Comparison of ENCODE assay signal across 8 mouse cellular contexts in genomic region chr9:56089778-56090520, GRCm38 (mm10). TPM values are rescaled to one million over a fixed set of nuclear protein-coding genes. Genes with fewer than 3 reads are reported as not detected.
DNase-seq lines count a peak whose midpoint lies in the region; ATAC-seq and TF ChIP-seq lines count a peak whose summit lies in the region.

Pstpip1 (plus strand) TSS chr9:56089962.

- no peak for TF ChIP-seq EP300 in heart, postnatal 0 days (IDR thresholded peaks at IDR 0.05; ENCODE audit: low read depth)
- no peak for TF ChIP-seq EP300 in stomach, postnatal 0 days (optimal IDR thresholded peaks at IDR 0.05)

- H3K36me3 ChIP-seq in forebrain, embryonic 14.5 days (ENCODE audit: control insufficient read depth, insufficient read depth, low read length): no peaks in the 10 kb centered on the region
- no peaks in the 10 kb centered on the region for H3K36me3 ChIP-seq in heart, postnatal 0 days (replicated peaks; ENCODE audit: control insufficient read depth, insufficient read depth, low read length)
- no peaks in the 10 kb centered on the region for H3K36me3 ChIP-seq in liver, embryonic 16.5 days (ENCODE audit: control insufficient read depth, insufficient read depth)
- no peaks in the 10 kb centered on the region for H3K36me3 ChIP-seq in neural tube, embryonic 12.5 days
- no peaks in the 10 kb centered on the region for H3K36me3 ChIP-seq in stomach, postnatal 0 days (ENCODE audit: control insufficient read depth, insufficient read depth, low read length)

- H3K4me1 ChIP-seq in forebrain, embryonic 14.5 days (ENCODE audit: control insufficient read depth, insufficient read depth, low read length): no peaks in the 10 kb centered on the region
- 0 out of 2 replicates have a peak, but pooled peaks cover 15% of the 10 kb centered on the region for H3K4me1 ChIP-seq in heart, postnatal 0 days (ENCODE audit: control insufficient read depth, insufficient read depth)
- H3K4me1 ChIP-seq in liver, embryonic 16.5 days (ENCODE audit: control insufficient read depth, low read depth, low read length): no peaks in the 10 kb centered on the region
- H3K4me1 ChIP-seq in neural tube, embryonic 12.5 days: peaks cover 9% of the 10 kb centered on the region; the same call in 1 of the 2 replicates
- H3K4me1 ChIP-seq in stomach, postnatal 0 days (replicated peaks; ENCODE audit: control insufficient read depth, insufficient read depth): peaks cover 10% of the 10 kb centered on the region

- no peak within 1 kb of the TSS; the same call in 1 of the 2 replicates for H3K9ac ChIP-seq in forebrain, embryonic 14.5 days (ENCODE audit: low read length)
- peak within 1 kb of the TSS; percentile 40 for H3K9ac ChIP-seq in heart, postnatal 0 days (replicated peaks; ENCODE audit: low read depth, low read length)
- peak within 1 kb of the TSS; percentile 40; the same call in 1 of the 2 replicates for H3K9ac ChIP-seq in liver, embryonic 16.5 days (ENCODE audit: low read depth, low read length)
- no peak within 1 kb of the TSS for H3K9ac ChIP-seq in neural tube, embryonic 12.5 days
- peak within 1 kb of the TSS; percentile 56 for H3K9ac ChIP-seq in stomach, postnatal 0 days (ENCODE audit: low read length)

- TF ChIP-seq CTCF in brain, embryonic 14.5 days (IDR thresholded peaks at IDR 0.05; ENCODE audit: borderline replicate concordance, extremely low read depth, insufficient read depth, insufficient read length): no peak
- no peak for TF ChIP-seq CTCF in heart, postnatal 0 days (IDR thresholded peaks at IDR 0.05; ENCODE audit: low read depth)
- no peak for TF ChIP-seq CTCF in stomach, postnatal 0 days (IDR thresholded peaks at IDR 0.05; ENCODE audit: low read depth)

- H3K9me3 ChIP-seq in forebrain, embryonic 14.5 days (replicated peaks; ENCODE audit: control insufficient read depth, low read length): no peaks in the 10 kb centered on the region
- no peaks in the 10 kb centered on the region for H3K9me3 ChIP-seq in heart, postnatal 0 days (replicated peaks; ENCODE audit: control insufficient read depth, low read length)
- no peaks in the 10 kb centered on the region for H3K9me3 ChIP-seq in liver, embryonic 16.5 days (replicated peaks; ENCODE audit: control insufficient read depth, low read length)
- no peaks in the 10 kb centered on the region for H3K9me3 ChIP-seq in neural tube, embryonic 12.5 days
- no peaks in the 10 kb centered on the region for H3K9me3 ChIP-seq in stomach, postnatal 0 days (ENCODE audit: control insufficient read depth, low read length)

- no peaks in the 10 kb centered on the region for H3K27me3 ChIP-seq in forebrain, embryonic 14.5 days (replicated peaks; ENCODE audit: control insufficient read depth, insufficient read depth, low read length)
- no peaks in the 10 kb centered on the region for H3K27me3 ChIP-seq in heart, postnatal 0 days (ENCODE audit: control insufficient read depth, insufficient read depth, low read length)
- no peaks in the 10 kb centered on the region for H3K27me3 ChIP-seq in liver, embryonic 16.5 days (ENCODE audit: control insufficient read depth, insufficient read depth, low read depth, low read length)
- no peaks in the 10 kb centered on the region for H3K27me3 ChIP-seq in neural tube, embryonic 12.5 days (replicated peaks)
- no peaks in the 10 kb centered on the region for H3K27me3 ChIP-seq in stomach, postnatal 0 days (ENCODE audit: control insufficient read depth, insufficient read depth, low read length)

- H3K4me2 ChIP-seq in forebrain, embryonic 14.5 days (ENCODE audit: low read length): peak within 1 kb of the TSS; percentile 22
- H3K4me2 ChIP-seq in heart, postnatal 0 days (ENCODE audit: low read depth, low read length): peak within 1 kb of the TSS; percentile 39
- H3K4me2 ChIP-seq in liver, embryonic 16.5 days (ENCODE audit: low read depth, low read length): no peak within 1 kb of the TSS
- H3K4me2 ChIP-seq in neural tube, embryonic 12.5 days (replicated peaks): peak within 1 kb of the TSS; percentile 16; the same call in 1 of the 2 replicates
- peak within 1 kb of the TSS; percentile 45 for H3K4me2 ChIP-seq in stomach, postnatal 0 days (replicated peaks; ENCODE audit: low read depth)

- H3K4me3 ChIP-seq in forebrain, embryonic 14.5 days (ENCODE audit: low read depth, low read length): no peak within 1 kb of the TSS
- peak within 1 kb of the TSS; percentile 25 for H3K4me3 ChIP-seq in heart, postnatal 0 days (ENCODE audit: low read depth, low read length)
- H3K4me3 ChIP-seq in liver, embryonic 16.5 days (ENCODE audit: low read depth, low read length): peak within 1 kb of the TSS; percentile 38
- H3K4me3 ChIP-seq in neural tube, embryonic 12.5 days: no peak within 1 kb of the TSS
- peak within 1 kb of the TSS; percentile 24 for H3K4me3 ChIP-seq in stomach, postnatal 0 days (ENCODE audit: low read depth, low read length)

- H3K27ac ChIP-seq in forebrain, embryonic 14.5 days (ENCODE audit: low read depth, low read length): peak within 1 kb of the TSS; percentile 1; the same call in 1 of the 2 replicates
- H3K27ac ChIP-seq in heart, postnatal 0 days (ENCODE audit: low read depth): peak within 1 kb of the TSS; percentile 72
- peak within 1 kb of the TSS; percentile 25; the same call in 1 of the 2 replicates for H3K27ac ChIP-seq in liver, embryonic 16.5 days (ENCODE audit: low read length)
- no peak within 1 kb of the TSS for H3K27ac ChIP-seq in neural tube, embryonic 12.5 days
- H3K27ac ChIP-seq in stomach, postnatal 0 days (replicated peaks): peak within 1 kb of the TSS; percentile 67

- DNase-seq in B cell, adult 2 months: peak; percentile 77 to 78
- DNase-seq in brain, embryonic 14.5 days (ENCODE audit: low read depth): peak; percentile 90
- DNase-seq in forebrain, embryonic 14.5 days (ENCODE audit: low spot score): peak; percentile 81
- DNase-seq in heart, postnatal 0 days (ENCODE audit: low spot score): peak; percentile 82
- peak; percentile 62 to 81 for DNase-seq in kidney, postnatal 25 days
- peak; percentile 78 for DNase-seq in stomach, postnatal 0 days (ENCODE audit: low spot score)

- WGBS in forebrain, embryonic 14.5 days: 28% methylated on average over 22 of the region's 22 CpGs
- 18% methylated on average over 22 of the region's 22 CpGs for WGBS in heart, postnatal 0 days
- 11% methylated on average over 22 of the region's 22 CpGs for WGBS in liver, embryonic 16.5 days (ENCODE audit: insufficient replicate concordance)
- 47% methylated on average over 22 of the region's 22 CpGs for WGBS in neural tube, embryonic 12.5 days
- 14% methylated on average over 22 of the region's 22 CpGs for WGBS in stomach, postnatal 0 days

- TF ChIP-seq POLR2A in brain, embryonic 14.5 days (IDR thresholded peaks at IDR 0.05; ENCODE audit: borderline replicate concordance, extremely low read depth, insufficient read depth, insufficient read length, poor library complexity, severe bottlenecking): no peak

- ATAC-seq in forebrain, embryonic 14.5 days: peak; percentile 86
- peak; percentile 92 for ATAC-seq in heart, postnatal 0 days (ENCODE audit: insufficient read depth, low read depth)
- ATAC-seq in liver, embryonic 16.5 days (ENCODE audit: low read depth): peak; percentile 63
- peak; percentile 56; the same call in 1 of the 2 replicates for ATAC-seq in neural tube, embryonic 12.5 days (ENCODE audit: low FRiP score, low read depth)
- peak; percentile 80 for ATAC-seq in stomach, postnatal 0 days (ENCODE audit: low FRiP score, low TSS enrichment)

RNA-seq across cellular contexts. Expression of gene Pstpip1, which starts in this region (rescaled TPM):
- polyA plus RNA-seq in brain, embryonic 14.5 days (2012; rRNA removed): 0.74 and 0.97 TPM in 2 replicates
- polyA plus RNA-seq in forebrain, embryonic 14.5 days (2014; fragmentation: Nextera tagmentation; extraction: Ambion mirVana): 0.20 and 0.41 TPM in 2 replicates
- total RNA-seq in heart, postnatal 0 days (2014; rRNA removed; ENCODE audit: low replicate concordance): 2.9 and 3.5 TPM in 2 replicates
- 1.1 and 1.4 TPM in 2 replicates for polyA plus RNA-seq in heart, postnatal 0 days (2015; fragmentation: Nextera tagmentation; extraction: Ambion mirVana)
- 5.5 and 6.2 TPM in 2 replicates for polyA plus RNA-seq in liver, embryonic 16.5 days (2015; fragmentation: Nextera tagmentation; extraction: Ambion mirVana)
- polyA plus RNA-seq in neural tube, embryonic 12.5 days (2016; fragmentation: Nextera tagmentation; extraction: Ambion mirVana): 0.74 and 0.78 TPM in 2 replicates
- polyA plus RNA-seq in stomach, postnatal 0 days (2015; fragmentation: Nextera tagmentation; extraction: Ambion mirVana): 3.9 and 5.0 TPM in 2 replicates

Comparison
In these comparisons a context has a peak if more than half of its experiments do, and no peak if none do; other contexts are left out.
1. Peak in DNase-seq in brain, embryonic 14.5 days; RNA of the gene not detected or under 1 TPM.
2. Peak in DNase-seq, ATAC-seq, H3K27ac ChIP-seq and H3K4me2 ChIP-seq in forebrain, embryonic 14.5 days; RNA of the gene not detected or under 1 TPM.
3. Peak in ATAC-seq and H3K4me2 ChIP-seq in neural tube, embryonic 12.5 days; RNA of the gene not detected or under 1 TPM.
4. H3K4me3 ChIP-seq: peak in heart, postnatal 0 days (single experiment), liver, embryonic 16.5 days (single experiment) and stomach, postnatal 0 days (single experiment); none in forebrain, embryonic 14.5 days (single experiment) and neural tube, embryonic 12.5 days (single experiment).
5. H3K9ac ChIP-seq: peak in heart, postnatal 0 days (single experiment), liver, embryonic 16.5 days (single experiment) and stomach, postnatal 0 days (single experiment); none in forebrain, embryonic 14.5 days (single experiment) and neural tube, embryonic 12.5 days (single experiment).
6. Peak in every context shown above with its lines, with median percentiles within 50 percentile points of each other: DNase-seq and ATAC-seq.